Mouse (Mus musculus) liver, postnatal 0 days (tissue): ENCODE measurements around the gene Nfya. TPM values are rescaled to one million over a fixed set of nuclear protein-coding genes. Genes with fewer than 3 reads are reported as not detected.

Experiments
- ATAC-seq: fragments of 200-750 bp; cut with Nextera tagmentation; 2 replicates; pipeline ENCODE4 v1.8.0; 2017; ENCODE audit warnings: mild to moderate bottlenecking, moderate library complexity
- DNase-seq: peaks from one replicate; pipeline ENCODE4 v3.0.0-alpha.2; 2016
- H3K27ac ChIP-seq: fragments of 300-500 bp; sonication (generic); 2 replicates; pipeline ENCODE4 v1.5.1; 2014; ENCODE audit warnings: antibody characterized with exemption, moderate library complexity, mild to moderate bottlenecking, low read depth
- H3K27me3 ChIP-seq: fragments of 300-500 bp; sonication (generic); 2 replicates; pipeline ENCODE4 v1.6.1; 2014; ENCODE audit warnings: low read length, control low read depth, mixed read lengths; ENCODE audit not compliant: insufficient read depth
- H3K36me3 ChIP-seq: fragments of 300-500 bp; sonication (generic); replicated peaks from 2 replicates; pipeline ENCODE4 v1.6.1; 2014; ENCODE audit warnings: mild to moderate bottlenecking, control low read depth, low read length, moderate library complexity, mixed read lengths; ENCODE audit not compliant: insufficient read depth
- H3K4me1 ChIP-seq: fragments of 300-500 bp; sonication (generic); 2 replicates; pipeline ENCODE4 v1.6.1; 2014; ENCODE audit warnings: antibody characterized with exemption, mild to moderate bottlenecking, control low read depth; ENCODE audit not compliant: insufficient read depth
- H3K4me2 ChIP-seq: fragments of 300-500 bp; sonication (generic); 2 replicates; pipeline ENCODE4 v1.6.1; 2014; ENCODE audit warnings: low read depth, mild to moderate bottlenecking, low read length, moderate library complexity, mixed read lengths
- H3K4me3 ChIP-seq: fragments of 300-500 bp; sonication (generic); 2 replicates; pipeline ENCODE4 v1.5.1; 2014; ENCODE audit warnings: low read depth, low read length
- H3K9ac ChIP-seq: fragments of 300-500 bp; sonication (generic); replicated peaks from 2 replicates; pipeline ENCODE4 v1.6.1; 2014; ENCODE audit warnings: mild to moderate bottlenecking, moderate library complexity
- H3K9me3 ChIP-seq: fragments of 300-500 bp; sonication (generic); 2 replicates; pipeline ENCODE4 v1.6.1; 2016; ENCODE audit warnings: mild to moderate bottlenecking, control low read depth, low read length, mixed read lengths
- CTCF ChIP-seq: sonication (generic); IDR thresholded peaks from 2 replicates; pipeline ENCODE4 v1.5.1; 2016; ENCODE audit warnings: antibody characterized with exemption, low read depth
- EP300 ChIP-seq: IDR thresholded peaks from 2 replicates; pipeline ENCODE4 v1.6.1; 2016; ENCODE audit warnings: antibody characterized with exemption, low read depth, mild to moderate bottlenecking
- WGBS: fragments of 180-500 bp; shearing (Covaris S2); extraction: QIAGEN DNeasy Blood & Tissue Kit; methylation state at CpG from one replicate; pipeline ENCODE4 v1.1.7; 2014; ENCODE audit not compliant: insufficient replicate concordance; 5-methylcytosine and 5-hydroxymethylcytosine counted together
- polyA plus RNA-seq: library from polyadenylated mRNA; unstranded; fragments of >200 nt; fragmentation: Nextera tagmentation; extraction: Ambion mirVana; gene quantifications from 2 replicates; pipeline ENCODE4 v1.2.1, GENCODE M21; 2015

Gene Nfya
- 3.2 and 3.7 TPM in 2 replicates for polyA plus RNA-seq

DNA sequence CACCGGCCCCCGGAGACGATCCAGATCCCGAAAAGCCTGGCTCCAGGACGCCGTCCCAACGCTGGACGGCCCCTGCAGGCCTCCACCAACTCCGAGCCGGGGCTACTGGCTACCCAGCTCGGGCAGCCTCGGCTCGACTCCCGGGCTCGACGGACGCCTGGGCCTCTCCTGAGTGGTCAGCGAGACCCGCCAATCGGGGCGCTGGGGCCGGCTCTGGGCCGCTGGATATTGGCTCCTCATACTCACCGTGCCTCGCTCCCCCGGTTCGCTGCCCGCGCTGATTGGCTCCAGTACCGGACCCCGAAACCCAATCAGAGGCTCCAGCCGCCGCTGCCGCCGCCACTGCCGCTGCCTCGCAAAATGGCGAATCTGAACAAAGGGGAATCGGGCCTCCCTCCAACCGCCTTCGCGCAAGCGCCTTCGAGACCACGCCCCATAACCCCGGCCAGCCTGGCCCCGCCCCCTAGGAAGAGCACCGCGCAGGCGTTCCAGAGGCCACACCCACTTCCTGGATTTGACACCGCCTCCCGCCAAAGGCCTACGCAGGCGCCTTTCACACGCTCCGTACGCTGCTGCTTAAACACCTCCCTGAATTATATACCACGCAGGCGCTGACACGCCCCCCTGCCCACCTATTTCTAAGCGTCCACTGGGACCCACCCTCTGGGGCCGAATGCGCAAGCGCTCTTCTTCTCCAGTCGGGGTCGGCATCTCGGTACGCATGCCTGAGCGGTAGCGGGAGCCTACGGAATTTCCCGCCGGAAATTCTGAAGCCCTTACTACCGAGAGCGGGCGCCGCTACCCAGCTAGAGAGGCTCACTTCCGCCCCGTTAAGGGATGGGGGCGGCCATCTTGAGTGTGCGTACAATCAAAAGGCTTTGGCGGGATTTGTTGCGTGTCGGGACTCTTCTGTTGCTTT, at the start of gene Nfya, which contains the start of gene Oard1:
Gene Nfya, minus strand, starts transcription at position 527 of the 919 bp plus-strand sequence.
Gene Oard1, plus strand, starts transcription at position 635 of the 919 bp plus-strand sequence.
- Histone ChIP-seq H3K9ac (peak within 1 kb of the TSS; percentile 99), H3K36me3 (peaks cover 26% of the 10 kb centered on the region), H3K27ac (peak within 1 kb of the TSS; percentile 100), H3K4me1 (peaks cover 34% of the 10 kb centered on the region), H3K9me3 (no peaks in the 10 kb centered on the region), H3K4me3 (peak within 1 kb of the TSS; percentile 94), H3K27me3 (no peaks in the 10 kb centered on the region), H3K4me2 (peak within 1 kb of the TSS; percentile 87)
- WGBS, result under 1% methylated on average over 77 of the region's 84 CpGs
- TF ChIP-seq EP300 (peak; percentile 51), CTCF (no peak)
- ATAC-seq (peak; percentile 88), DNase-seq (peak; percentile 100)

DNA sequence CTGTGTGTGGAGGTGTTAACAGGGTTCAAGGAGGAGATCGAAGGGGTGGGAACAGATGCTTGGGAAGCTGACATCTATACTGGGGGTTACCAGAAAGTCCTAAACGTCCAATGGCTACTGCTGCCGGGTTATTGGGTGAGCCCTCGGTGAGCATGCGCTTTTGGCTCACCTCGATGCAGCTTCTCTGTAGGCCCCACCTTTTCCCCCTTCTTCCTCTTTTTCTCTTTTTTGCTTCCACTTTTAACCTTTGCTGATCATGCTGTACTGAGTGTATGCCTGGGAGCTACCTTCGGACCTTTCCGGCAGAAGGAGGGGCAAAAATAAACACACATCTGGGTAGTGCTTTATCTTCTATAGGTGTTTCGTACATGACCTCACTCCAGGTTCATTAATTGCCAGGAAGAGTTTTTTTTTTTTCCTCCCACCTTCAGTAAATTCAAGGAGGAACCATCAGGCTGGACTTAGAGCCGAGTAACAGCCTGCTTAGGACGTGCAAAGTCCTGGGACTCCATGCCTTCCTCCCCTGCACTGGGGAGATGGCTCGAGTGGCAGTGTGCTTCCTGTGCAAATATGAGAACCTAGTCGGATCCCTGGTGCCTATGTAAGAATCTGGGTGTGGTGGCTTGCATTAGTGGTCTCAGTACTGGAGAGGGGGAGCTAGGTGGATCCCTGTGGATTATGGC, 48.4 kb upstream of the Nfya start:
- no peak for TF ChIP-seq CTCF
- no peak for TF ChIP-seq EP300
- Histone ChIP-seq H3K36me3 (no peaks in the 10 kb centered on the region), H3K4me3 (no peak overlapping the region), H3K4me2 (no peak overlapping the region), H3K9ac (no peak overlapping the region), H3K4me1 (peaks cover 10% of the 10 kb centered on the region), H3K9me3 (no peaks in the 10 kb centered on the region), H3K27ac (no peak overlapping the region), H3K27me3 (no peaks in the 10 kb centered on the region)
- no peak for DNase-seq
- no peak for ATAC-seq
- WGBS, result 36% methylated on average over 13 of the region's 13 CpGs

DNA sequence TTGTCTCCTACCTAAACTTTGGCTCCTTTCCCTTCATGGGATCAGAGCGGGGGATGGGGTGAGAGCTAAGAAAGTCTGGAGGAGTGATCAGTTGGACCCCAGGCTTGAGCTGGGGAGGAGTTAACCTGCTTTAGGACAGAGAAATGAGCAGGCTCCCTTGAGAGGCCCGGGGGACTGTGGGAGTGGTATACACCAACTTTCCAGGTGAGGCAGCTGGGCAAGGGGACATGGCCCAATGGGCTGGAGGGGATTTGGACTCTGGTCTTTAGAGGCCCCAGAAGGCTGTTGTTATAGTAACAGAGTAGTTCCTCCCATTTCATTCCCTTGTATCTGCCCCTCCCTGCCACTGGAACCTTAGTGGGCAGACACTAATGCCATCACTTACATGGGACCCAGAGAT, 46.2 kb upstream of the Nfya start:
- H3K4me1 ChIP-seq, result peaks cover 21% of the 10 kb centered on the region
- H3K36me3 ChIP-seq, result no peaks in the 10 kb centered on the region
- H3K27ac ChIP-seq, result no peak overlapping the region
- TF ChIP-seq CTCF, result no peak
- TF ChIP-seq EP300, result no peak
- H3K4me2 ChIP-seq, result no peak overlapping the region
- H3K4me3 ChIP-seq, result no peak overlapping the region
- ATAC-seq (no peak), DNase-seq (no peak)
- H3K9me3 ChIP-seq, result no peaks in the 10 kb centered on the region
- H3K9ac ChIP-seq, result no peak overlapping the region
- WGBS, result 72% methylated on average over 2 of the region's 2 CpGs
- H3K27me3 ChIP-seq, result no peaks in the 10 kb centered on the region

DNA sequence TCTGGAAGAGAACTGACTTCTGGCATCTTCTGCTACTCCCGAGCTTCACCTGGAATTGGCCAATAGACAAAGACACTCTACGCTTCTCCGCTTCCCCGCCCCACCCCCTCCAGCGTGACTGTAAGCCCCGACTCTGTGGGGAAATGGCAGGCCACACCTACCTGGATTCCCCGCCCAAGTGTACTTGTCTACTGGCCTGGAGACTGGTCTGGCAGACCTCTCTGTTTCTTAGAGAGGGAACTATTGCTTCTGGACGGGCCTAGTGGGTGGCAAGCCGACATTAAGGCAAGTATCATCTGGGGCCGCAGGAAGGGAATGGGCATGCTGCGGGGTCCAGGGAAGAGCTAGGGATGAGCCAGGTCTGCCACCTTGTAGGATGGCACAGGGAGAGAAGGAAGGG, 45.0 kb upstream of the Nfya start, which contains the start of gene Unc5cl:
Gene Unc5cl, plus strand, starts transcription at position 214 of the 400 bp plus-strand sequence.
- Histone ChIP-seq H3K36me3 (0 out of 2 replicates have a peak, but pooled peaks cover 2% of the 10 kb centered on the region), H3K4me1 (peaks cover 21% of the 10 kb centered on the region), H3K9ac (peak within 1 kb of the TSS; percentile 30; the same call in 1 of the 2 replicates), H3K9me3 (no peaks in the 10 kb centered on the region), H3K4me2 (peak within 1 kb of the TSS; percentile 44), H3K27me3 (no peaks in the 10 kb centered on the region), H3K4me3 (0 out of 2 replicates have a peak within 1 kb of the TSS, but pooled peaks have one; percentile 7), H3K27ac (no peak within 1 kb of the TSS)
- 53% methylated on average over 11 of the region's 11 CpGs for WGBS
- no peak for ATAC-seq
- DNase-seq, result peak; percentile 49
- TF ChIP-seq EP300 (no peak), CTCF (no peak)

DNA sequence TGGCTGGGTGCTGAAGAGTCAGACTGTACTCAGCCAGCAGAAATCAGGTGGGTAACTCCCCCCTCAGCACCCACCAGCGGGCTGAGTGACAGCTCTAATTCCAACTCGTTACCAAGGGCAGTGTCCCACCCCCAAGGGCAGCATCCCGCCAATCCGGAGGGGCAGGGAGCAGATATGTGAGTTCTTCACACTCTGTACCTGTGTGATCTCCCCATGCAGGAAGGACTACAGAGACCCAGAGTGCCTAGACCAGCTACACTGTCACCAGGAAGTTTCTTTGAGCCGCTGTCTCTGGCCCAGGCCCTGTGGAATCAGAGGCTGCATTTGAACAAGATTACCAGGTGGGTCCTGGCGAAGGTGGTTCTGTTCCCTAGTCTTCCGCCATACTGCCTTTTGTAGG, 44.5 kb upstream of the Nfya start:
- WGBS, result 53% methylated on average over 7 of the region's 7 CpGs
- peak overlapping the region; percentile 44 for H3K4me2 ChIP-seq
- ATAC-seq (no peak), DNase-seq (no peak)
- H3K27ac ChIP-seq, result no peak overlapping the region
- H3K4me1 ChIP-seq, result peaks cover 21% of the 10 kb centered on the region
- H3K9me3 ChIP-seq, result no peaks in the 10 kb centered on the region
- 0 out of 2 replicates have a peak overlapping the region, but pooled peaks have one; percentile 7 for H3K4me3 ChIP-seq
- TF ChIP-seq EP300 (no peak), CTCF (no peak)
- H3K9ac ChIP-seq, result no peak overlapping the region; the same call in 1 of the 2 replicates
- no peaks in the 10 kb centered on the region for H3K27me3 ChIP-seq
- peaks cover 4% of the 10 kb centered on the region; the same call in 1 of the 2 replicates for H3K36me3 ChIP-seq

DNA sequence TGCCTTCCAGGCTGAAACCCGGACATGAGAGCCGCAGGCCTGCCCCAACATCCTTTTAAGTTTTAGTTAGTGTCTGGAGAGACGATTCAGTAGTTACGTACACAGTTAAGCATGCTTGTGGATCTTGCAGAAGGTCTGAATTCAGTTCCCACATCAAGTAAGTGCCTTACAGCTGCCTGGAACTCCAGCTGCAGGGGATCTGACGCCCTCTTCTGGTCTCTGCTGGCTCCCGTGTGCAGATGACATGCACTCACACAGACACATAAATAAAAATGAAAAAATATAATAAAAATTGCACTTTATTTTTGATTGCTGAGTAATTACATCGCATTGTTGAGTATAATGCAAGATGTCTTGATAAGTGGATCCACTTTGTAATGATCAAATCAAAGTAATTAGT, 43.8 kb upstream of the Nfya start:
- H3K9me3 ChIP-seq, result no peaks in the 10 kb centered on the region
- H3K27ac ChIP-seq, result no peak overlapping the region
- DNase-seq (no peak), ATAC-seq (no peak)
- H3K9ac ChIP-seq, result no peak overlapping the region
- TF ChIP-seq EP300 (no peak), CTCF (peak; percentile 69)
- peaks cover 23% of the 10 kb centered on the region for H3K4me1 ChIP-seq
- peaks cover 4% of the 10 kb centered on the region; the same call in 1 of the 2 replicates for H3K36me3 ChIP-seq
- H3K27me3 ChIP-seq, result no peaks in the 10 kb centered on the region
- WGBS, result 76% methylated on average over 7 of the region's 7 CpGs
- no peak overlapping the region for H3K4me3 ChIP-seq
- H3K4me2 ChIP-seq, result no peak overlapping the region
